Mouse (Mus musculus): Measurements from ENCODE around the gene Gfod2.

GRCm38 (mm10) chr8:105697196-105697780 lies 61.2 kb downstream of the Gfod2 start:
- TF ChIP-seq CTCF (IDR thresholded peaks at IDR 0.05) (no peak), POLR2A (IDR thresholded peaks at IDR 0.05; ENCODE audit: insufficient read depth, low read depth, low read length) (no peak)

Data from heart, adult 2 months (tissue).